Mouse (Mus musculus) Patski (cell line): ENCODE results near the gene Arhgef40. TPM values are rescaled to one million over a fixed set of nuclear protein-coding genes. Genes with fewer than 3 reads are reported as not detected.
"Not testable (repeated sequence)": the region's sequence is repeated elsewhere in the genome, so short reads cannot be mapped to it uniquely, and the experiment has no call there.

Experiments
- ATAC-seq: fragments of 100-300 bp; one replicate; pipeline ENCODE4 v1.8.0; 2021
- CTCF ChIA-PET: fragments of 350-600 bp; sonication (Branson Sonifier 250); formaldehyde crosslinking; loops from one replicate; lab custom pipeline; 2022; ENCODE audit warnings: inconsistent platforms; lab: Charles Lee
- POLR2A ChIA-PET: fragments of 350-600 bp; sonication (Branson Sonifier 250); formaldehyde crosslinking; loops from one replicate; lab custom pipeline; 2022; ENCODE audit warnings: antibody characterized with exemption, inconsistent platforms; lab: Charles Lee
- DNase-seq: peaks from one replicate; pipeline ENCODE4 v3.0.0-alpha.2; 2011; ENCODE audit warnings: low read depth, low spot score
- H3K27me3 ChIP-seq: fragments of 371-371 bp; one replicate; pipeline ENCODE4 v1.5.1; 2021
- CTCF ChIP-seq: fragments of 100-300 bp; IDR thresholded peaks from one replicate; pipeline ENCODE4 v1.5.1; 2021
- in situ Hi-C: fragments of 300-500 bp; cut with MboI; formaldehyde crosslinking; loops from 3 replicates; pipeline ENCODE4 v1.11.1; 2018; ENCODE audit warnings: low pct_unique_long_range_greater_than_20kb, mixed read lengths
- polyA plus RNA-seq: library from polyadenylated mRNA; unstranded; gene quantifications from one replicate; pipeline ENCODE4 v1.2.3, GENCODE M21; 2021

Arhgef40 gene
- polyA plus RNA-seq, 1 experiment from 2014 or later: 80.2 TPM

DNA sequence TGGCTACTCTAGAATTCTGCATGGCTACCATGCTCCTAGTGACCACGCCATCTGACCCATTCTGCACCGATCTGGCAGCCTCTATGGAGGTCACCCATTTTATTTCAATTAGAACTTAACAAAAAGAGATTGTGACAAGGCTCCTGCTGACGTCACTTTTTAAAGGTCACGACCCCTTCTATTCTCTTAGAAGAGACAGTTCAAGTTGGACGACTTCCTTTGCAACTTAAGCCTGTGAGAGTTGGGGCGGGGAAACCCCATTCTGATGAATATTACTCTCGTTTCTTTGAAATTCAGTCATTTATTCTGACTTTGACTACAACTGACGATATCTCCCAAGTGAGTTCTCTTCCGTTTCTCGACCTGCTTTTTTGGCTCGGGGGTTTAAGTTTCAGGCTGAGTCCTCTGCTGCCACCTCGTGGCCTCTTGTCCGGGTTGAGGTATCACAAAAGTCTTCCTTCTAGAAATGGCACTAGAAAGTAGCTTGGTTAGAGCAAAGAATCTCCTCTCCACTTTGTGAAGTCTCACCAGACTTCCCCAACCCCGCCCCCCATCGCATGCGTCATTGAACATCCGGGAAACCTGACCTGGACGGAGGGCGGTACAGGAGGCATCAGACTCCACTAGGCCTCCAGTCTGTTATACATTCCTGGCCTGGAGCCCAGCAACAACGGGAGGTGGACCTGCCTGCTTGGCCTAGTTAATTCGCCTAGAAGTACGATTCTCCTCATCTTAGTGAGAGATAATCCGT lies 38.4 kb downstream of the Arhgef40 start:
- no peaks in the 10 kb centered on the region for H3K27me3 ChIP-seq
- CTCF ChIA-PET: interaction anchor here (1.0 to 6.0 kb wide), 4 partner anchors 13 to 91 kb away, joined by 3 to 43 read pairs (median 4); no protein-coding TSS in a partner anchor
- DNase-seq: peak; percentile 71
- POLR2A ChIA-PET: interaction anchor here (1.2 kb wide), 1 partner anchor 82 kb away, joined by 3 read pairs; no protein-coding TSS in a partner anchor
- peak; percentile 22 for ATAC-seq
- in situ Hi-C loops: loop anchor here (5.0 kb wide), 1 partner anchor 116 kb away; no protein-coding TSS in a partner anchor
- TF ChIP-seq CTCF: no peak

DNA sequence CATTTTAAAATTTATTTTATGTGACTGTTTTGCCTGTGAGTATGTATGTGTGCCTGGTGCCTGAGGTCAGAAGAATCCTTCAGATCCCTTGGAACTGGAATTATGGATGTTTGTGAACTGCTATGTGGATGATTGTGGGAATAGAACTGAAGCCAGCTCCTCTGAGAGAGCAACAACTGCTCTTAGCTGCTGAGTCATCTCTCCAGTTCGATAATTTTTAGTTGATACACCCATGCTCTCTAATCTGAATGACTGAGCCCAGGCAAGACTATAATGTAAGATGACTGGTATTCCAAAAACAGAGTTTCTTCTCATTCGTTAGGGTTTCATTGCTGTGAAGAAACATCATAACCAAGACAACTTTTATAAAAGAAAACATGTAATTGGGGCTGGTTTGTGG lies 39.6 kb downstream of the Arhgef40 start:
- no peak for TF ChIP-seq CTCF
- in situ Hi-C loops: loop anchor here (5.0 kb wide), 1 partner anchor 117 kb away; no protein-coding TSS in a partner anchor
- ChIA-PET POLR2A (no interaction called here), CTCF (interaction anchor here (2.4 kb wide), 1 partner anchor 12 kb away, joined by 6 read pairs; no protein-coding TSS in a partner anchor)
- ATAC-seq (no peak), DNase-seq (no peak)
- no peaks in the 10 kb centered on the region for H3K27me3 ChIP-seq

DNA sequence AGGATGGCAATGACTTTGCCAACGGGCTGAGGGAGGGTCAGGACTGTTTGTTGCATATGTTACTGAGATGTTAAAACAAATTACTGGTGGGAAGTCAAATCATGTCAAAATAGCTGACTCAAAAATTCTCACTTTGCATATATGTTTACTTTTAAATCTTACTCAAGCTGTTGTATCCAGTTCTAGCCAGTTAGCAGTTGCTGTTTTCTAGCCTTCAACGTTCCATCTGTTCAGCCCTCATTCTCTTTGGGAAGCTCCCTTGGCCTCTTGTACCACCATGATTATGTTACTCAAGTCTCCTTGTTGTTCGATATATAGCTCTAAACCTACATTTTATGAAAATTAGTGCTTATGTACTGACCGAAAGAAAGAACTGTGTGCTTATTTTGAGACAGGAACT lies 41.8 kb downstream of the Arhgef40 start:
- no peak for TF ChIP-seq CTCF
- H3K27me3 ChIP-seq: no peaks in the 10 kb centered on the region
- POLR2A ChIA-PET: no interaction called here
- CTCF ChIA-PET: interaction anchor here (1.3 kb wide), 1 partner anchor 25 kb away, joined by 3 read pairs; no protein-coding TSS in a partner anchor
- in situ Hi-C loops: no loop called here
- ATAC-seq (no peak), DNase-seq (no peak)

DNA sequence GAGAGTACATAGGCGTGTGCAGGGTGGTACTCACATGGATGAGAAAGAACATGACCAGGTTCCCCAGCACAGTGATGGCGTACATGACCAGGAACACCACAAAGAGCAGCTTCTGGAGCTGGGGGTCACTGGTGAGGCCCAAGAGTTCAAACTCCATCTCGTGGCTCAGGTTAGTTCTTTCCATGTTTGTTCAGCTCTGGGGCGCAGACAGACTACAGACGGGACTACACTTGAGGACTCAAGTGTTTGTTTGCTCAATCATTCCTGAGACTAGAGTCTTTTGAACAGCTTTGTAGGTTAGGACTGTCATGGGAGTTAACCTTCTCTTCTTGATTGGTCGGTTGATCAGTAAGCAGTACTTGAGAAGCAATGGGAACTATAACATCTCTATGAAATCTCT lies 51.4 kb downstream of the Arhgef40 start:
- no peak for TF ChIP-seq CTCF
- ChIA-PET CTCF (interaction anchor here (1.0 to 1.1 kb wide), 2 partner anchors 12 to 34 kb away, joined by 3 to 6 read pairs; no protein-coding TSS in a partner anchor), POLR2A (no interaction called here)

DNA sequence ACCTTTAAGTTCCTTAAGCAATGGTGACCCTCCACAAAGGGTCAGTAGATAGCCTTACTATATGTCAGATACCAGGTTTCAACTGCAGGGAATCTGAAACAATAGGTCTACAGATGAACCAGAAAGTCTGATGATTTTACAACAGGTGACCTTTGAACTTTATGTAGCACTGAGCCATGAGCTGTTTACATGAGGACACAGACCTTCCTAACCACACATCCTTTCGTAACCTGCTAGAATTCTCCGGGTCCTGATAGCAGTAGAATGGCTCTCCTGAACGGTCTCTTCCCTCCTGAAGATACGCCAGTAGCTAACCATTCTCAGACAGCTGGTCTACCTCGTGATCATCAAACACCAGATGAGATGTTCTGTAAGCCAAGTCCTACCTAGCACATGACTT lies 54.8 kb downstream of the Arhgef40 start:
- H3K27me3 ChIP-seq: peaks cover 20% of the 10 kb centered on the region
- DNase-seq: no peak
- in situ Hi-C loops: no loop called here
- ChIA-PET CTCF (interaction anchor here (1.1 kb wide), 1 partner anchor 19 kb away, joined by 3 read pairs; the partner anchor contains the start of gene Zfp219), POLR2A (no interaction called here)
- TF ChIP-seq CTCF: no peak
- ATAC-seq: no peak

More for the DNA sequence above, 51.4 kb downstream of the Arhgef40 start:
- ATAC-seq (no peak), DNase-seq (no peak)
- in situ Hi-C loops: no loop called here
- H3K27me3 ChIP-seq: peaks cover 3% of the 10 kb centered on the region

DNA sequence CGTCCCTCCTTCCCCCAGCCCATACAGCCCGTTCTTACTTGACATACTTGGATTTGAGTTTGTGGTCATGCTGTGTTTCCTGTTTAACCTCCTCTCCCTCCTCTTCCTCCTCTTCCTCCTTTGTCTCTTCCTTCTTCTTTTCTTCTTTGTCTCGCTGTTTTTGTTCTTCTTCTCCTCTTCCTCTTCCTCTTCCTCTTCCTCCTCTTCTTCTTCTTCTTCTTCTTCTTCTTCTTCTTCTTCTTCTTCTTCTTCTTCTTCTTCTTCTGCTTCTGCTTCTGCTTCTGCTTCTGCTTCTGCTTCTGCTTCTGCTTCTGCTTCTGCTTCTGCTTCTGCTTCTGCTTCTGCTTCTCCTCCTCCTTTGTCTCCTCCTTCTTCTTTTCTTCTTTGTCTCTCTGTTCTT lies 57.8 kb downstream of the Arhgef40 start, which contains the start of gene Olfr221:
Gene Olfr221, minus strand, starts transcription at position 101 of the 400 bp plus-strand sequence.
- ATAC-seq, POLR2A ChIA-PET, DNase-seq, CTCF ChIA-PET, in situ Hi-C loops: not testable (repeated sequence)
- peaks cover 20% of the 10 kb centered on the region for H3K27me3 ChIP-seq

DNA sequence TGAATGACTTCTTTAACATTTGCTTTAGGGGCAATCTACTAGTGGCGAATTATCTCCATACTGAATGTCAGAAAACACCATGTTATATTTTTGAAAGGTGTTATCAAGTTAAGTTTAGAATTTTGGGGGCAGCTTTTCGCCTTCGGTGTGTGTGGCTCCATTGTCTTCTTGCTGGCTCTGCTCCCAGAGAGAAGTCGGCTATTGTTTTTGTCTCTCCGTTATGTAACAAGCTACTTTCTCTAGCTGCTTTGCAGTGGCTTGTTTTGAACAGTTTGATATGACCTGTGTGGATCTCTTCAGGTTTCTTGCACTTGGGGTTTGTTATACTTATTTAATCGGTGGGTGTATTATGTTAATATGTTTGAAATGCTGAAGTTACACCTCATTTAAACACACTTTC lies 58.9 kb downstream of the Arhgef40 start:
- TF ChIP-seq CTCF: no peak
- in situ Hi-C loops: no loop called here
- ChIA-PET CTCF (no interaction called here), POLR2A (no interaction called here)
- DNase-seq (no peak), ATAC-seq (no peak)
- peaks cover 20% of the 10 kb centered on the region for H3K27me3 ChIP-seq

DNA sequence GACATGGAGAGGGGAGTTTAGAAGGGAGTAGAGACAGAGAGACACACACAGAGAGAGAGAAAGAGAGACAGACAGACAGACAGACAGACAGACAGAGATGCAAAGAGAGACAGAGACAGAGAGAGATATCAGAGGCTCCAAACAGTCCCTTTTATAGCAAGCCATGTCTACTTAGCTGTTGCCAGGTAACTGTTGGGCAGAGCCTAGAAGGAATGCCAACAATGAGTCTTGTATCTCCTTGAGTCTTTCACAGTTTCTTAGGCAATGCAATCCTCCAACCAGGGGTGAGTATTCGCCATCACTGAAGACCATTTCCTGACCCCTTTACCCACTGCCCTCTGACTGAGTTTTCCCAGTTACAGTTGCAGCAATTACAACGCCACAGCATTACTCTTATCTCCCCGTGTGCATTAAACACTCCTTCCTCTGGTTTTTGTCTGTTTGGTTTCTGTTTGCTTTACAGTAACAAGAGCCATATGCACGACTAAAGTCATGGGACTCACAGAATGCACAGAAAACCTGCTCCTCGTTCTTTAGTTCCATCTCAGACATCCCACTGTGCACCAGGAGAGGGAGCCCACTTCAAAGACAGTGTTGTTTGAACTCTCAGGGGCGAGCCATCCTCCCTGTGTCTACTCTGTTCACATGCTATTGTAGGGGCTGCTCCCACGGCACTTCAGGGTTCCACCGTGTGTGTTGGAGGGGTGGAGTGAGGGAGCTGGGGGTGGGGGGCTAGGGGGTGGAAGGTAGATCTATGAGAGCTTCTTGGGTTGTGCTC lies 60.6 kb downstream of the Arhgef40 start:
- DNase-seq (no peak), ATAC-seq (peak; percentile 73)
- peak; percentile 50 for TF ChIP-seq CTCF
- in situ Hi-C loops: no loop called here
- ChIA-PET POLR2A (no interaction called here), CTCF (interaction anchor here (0.8 kb wide), 1 partner anchor 26 kb away, joined by 3 read pairs; no protein-coding TSS in a partner anchor)
- peaks cover 17% of the 10 kb centered on the region for H3K27me3 ChIP-seq

DNA sequence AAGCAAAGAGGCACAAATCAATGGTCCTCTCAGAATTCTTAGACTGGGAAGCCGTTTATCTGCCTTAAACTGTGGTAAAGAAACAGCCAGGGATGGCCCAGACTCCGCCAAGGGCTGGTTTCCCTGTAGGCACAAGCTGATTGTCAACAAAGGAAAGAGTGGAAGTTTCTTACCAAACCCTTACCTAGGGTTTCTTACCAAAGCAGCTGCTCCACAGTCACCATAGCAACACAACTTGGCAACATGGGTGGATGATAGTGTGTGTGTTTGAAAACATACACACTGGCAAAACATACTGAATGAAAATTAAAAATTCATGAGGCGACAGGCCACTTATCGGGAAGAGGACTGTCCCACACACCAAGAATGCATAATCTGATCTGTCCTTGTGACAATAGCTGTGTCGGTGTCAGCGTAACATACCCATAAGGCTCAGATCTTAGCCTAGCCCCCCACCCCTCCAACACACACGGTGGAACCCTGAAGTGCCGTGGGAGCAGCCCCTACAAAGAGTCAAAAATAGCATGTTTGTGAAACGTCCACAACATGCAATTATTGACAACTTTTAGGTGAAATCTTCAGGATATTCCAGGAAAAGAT lies 61.5 kb downstream of the Arhgef40 start:
- no peak for ATAC-seq
- no peak for DNase-seq
- H3K27me3 ChIP-seq: peaks cover 17% of the 10 kb centered on the region
- CTCF ChIA-PET: interaction anchor here (0.8 kb wide), 1 partner anchor 25 kb away, joined by 3 read pairs; no protein-coding TSS in a partner anchor
- in situ Hi-C loops: no loop called here
- POLR2A ChIA-PET: no interaction called here
- TF ChIP-seq CTCF: no peak

DNA sequence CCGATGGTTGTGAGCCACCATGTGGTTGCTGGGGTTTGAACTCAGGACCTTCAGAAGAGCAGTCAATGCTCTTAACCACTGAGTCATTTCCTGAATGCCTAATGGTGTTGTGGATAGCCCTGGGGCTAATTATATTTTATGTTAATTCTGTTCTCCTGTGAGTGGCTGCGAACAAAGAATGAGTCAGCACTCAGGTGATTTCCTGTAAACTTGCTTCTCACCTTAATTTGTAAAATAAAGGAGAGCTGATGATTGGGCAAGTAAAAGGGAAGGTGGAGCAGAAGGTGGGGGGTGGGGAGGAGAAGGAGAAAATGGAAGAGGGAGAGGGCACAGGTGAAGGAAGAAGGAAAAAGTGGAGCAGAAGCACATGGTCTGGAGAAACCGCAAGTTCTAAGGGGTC lies 68.2 kb downstream of the Arhgef40 start:
- POLR2A ChIA-PET, in situ Hi-C loops, CTCF ChIA-PET, H3K27me3 ChIP-seq, ATAC-seq, DNase-seq: not testable (repeated sequence)

Other genes starting within 250 kb of the Arhgef40 start
- gene Ang4, start 211.1 kb upstream of the Arhgef40 start, polyA plus RNA-seq: not detected
- gene AY358078, start 184.7 kb upstream of the Arhgef40 start, polyA plus RNA-seq: not detected
- not detected for gene Ear6, start 131.0 kb upstream of the Arhgef40 start, polyA plus RNA-seq
- 27.5 TPM for gene Mettl17, start 99.9 kb upstream of the Arhgef40 start, polyA plus RNA-seq
- 0.15 TPM for gene Slc39a2, start 91.8 kb upstream of the Arhgef40 start, polyA plus RNA-seq
- 1.1 TPM for gene Ndrg2, start 70.6 kb upstream of the Arhgef40 start, polyA plus RNA-seq
- not detected for gene Tppp2, start 66.3 kb upstream of the Arhgef40 start, polyA plus RNA-seq
- gene Rnase13, start 61.9 kb upstream of the Arhgef40 start, polyA plus RNA-seq: not detected
- 3.4 TPM for gene Tmem253, start 30.9 kb downstream of the Arhgef40 start, polyA plus RNA-seq
- 74.8 TPM for gene Zfp219, start 36.0 kb downstream of the Arhgef40 start, polyA plus RNA-seq
- gene Olfr221, start 57.7 kb downstream of the Arhgef40 start, polyA plus RNA-seq: not detected
- 359 TPM for gene Hnrnpc, start 119.3 kb downstream of the Arhgef40 start, polyA plus RNA-seq
- gene Rpgrip1, start 126.0 kb downstream of the Arhgef40 start, polyA plus RNA-seq: 6.4 TPM
- gene Supt16, start 212.7 kb downstream of the Arhgef40 start, polyA plus RNA-seq: 65.7 TPM